Mouse (Mus musculus): ENCODE data around the gene Zbtb11.
"Not testable (repeated sequence)": the region's sequence is repeated elsewhere in the genome, so short reads cannot be mapped to it uniquely, and the experiment has no call there.

Zbtb11 gene

GRCm38 (mm10) chr16:56036501-56036900, 62.8 kb downstream of the Zbtb11 start:
- in situ Hi-C loops (cut with MboI; ENCODE audit: low sequenced_read_pairs), result no loop called here

GRCm38 (mm10) chr16:56037138-56038010, 63.7 kb downstream of the Zbtb11 start, which contains the start of gene Trmt10c:
Gene Trmt10c, minus strand, starts transcription at chr16:56037819.
- in situ Hi-C loops (cut with MboI; ENCODE audit: low sequenced_read_pairs), result no loop called here

- in situ Hi-C loops (cut with MboI; ENCODE audit: low sequenced_read_pairs), result no loop called here
These were observed 64.4 kb downstream of the Zbtb11 start for GRCm38 (mm10) chr16:56038090-56038489.

GRCm38 (mm10) chr16:56048038-56048437, 74.4 kb downstream of the Zbtb11 start, which contains the start of gene Senp7:
Gene Senp7, plus strand, starts transcription at chr16:56048338.
- in situ Hi-C loops (cut with MboI; ENCODE audit: low sequenced_read_pairs), result not testable (repeated sequence)

DNA sequence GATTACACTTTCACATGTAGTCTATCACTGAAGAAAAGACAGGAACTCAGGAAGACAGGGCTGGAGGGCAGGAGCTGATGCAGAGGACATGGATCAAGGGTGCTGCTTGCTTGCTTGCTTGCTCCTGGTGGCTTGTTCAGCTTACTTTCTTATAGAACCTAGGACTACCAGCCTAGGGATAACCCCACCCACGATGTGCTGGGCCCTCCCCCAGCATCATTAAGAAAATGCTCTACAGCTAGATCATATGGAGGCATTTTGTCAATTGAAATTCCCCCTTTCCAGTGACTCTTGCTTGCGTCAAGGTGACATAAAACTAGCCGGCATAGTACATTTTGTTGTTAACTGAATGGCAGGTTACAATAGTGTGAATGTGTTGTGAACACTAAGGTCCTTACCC, 82.2 kb downstream of the Zbtb11 start:
- in situ Hi-C loops (cut with MboI; ENCODE audit: low sequenced_read_pairs), result no loop called here

- in situ Hi-C loops (cut with MboI; ENCODE audit: low sequenced_read_pairs), result no loop called here
These were observed 83.4 kb downstream of the Zbtb11 start for GRCm38 (mm10) chr16:56056944-56057590.

DNA sequence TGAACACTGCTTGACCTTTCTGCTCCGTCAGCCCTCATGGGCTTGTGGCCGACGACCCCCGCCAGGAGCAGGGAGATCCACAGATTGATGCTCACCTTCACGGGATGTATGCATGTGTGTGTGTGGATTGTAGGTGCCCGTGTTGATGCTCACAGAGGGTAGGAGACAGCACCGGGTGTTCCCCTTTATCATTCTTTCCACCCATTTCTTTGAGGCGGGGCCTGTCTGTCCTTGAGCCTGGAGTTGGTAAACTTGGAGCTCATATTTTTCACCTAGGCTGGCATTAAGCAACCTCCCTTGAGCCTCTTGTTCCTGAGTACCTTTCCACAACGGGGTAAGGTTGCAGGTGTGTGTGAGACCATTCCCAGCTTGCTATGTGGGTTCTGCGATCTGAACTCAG, 84.5 kb downstream of the Zbtb11 start:
- in situ Hi-C loops (cut with MboI; ENCODE audit: low sequenced_read_pairs), result no loop called here

Data from CH12F3 (cell line).